Mouse (Mus musculus): ENCODE measurements around the gene Rai1. TPM values are rescaled to one million over a fixed set of nuclear protein-coding genes. Genes with fewer than 3 reads are reported as not detected.

Gene Rai1
- polyA plus RNA-seq, 1 experiment from 2014 or later, result 16.1 TPM

GRCm38 (mm10) chr11:60102664-60103063 is 2.1 kb upstream of the Rai1 start:
- Histone ChIP-seq H3K4me1 (ENCODE audit: control insufficient read depth, insufficient read depth, low read length) (peaks cover 18% of the 10 kb centered on the region), H3K27me3 (ENCODE audit: control insufficient read depth, insufficient read depth, low read length) (no peaks in the 10 kb centered on the region), H3K9me3 (replicated peaks; ENCODE audit: control insufficient read depth, low read length) (no peaks in the 10 kb centered on the region), H3K27ac (ENCODE audit: low read length) (peak overlapping the region; percentile 15; the same call in 1 of the 2 replicates), H3K9ac (ENCODE audit: low read length) (no peak overlapping the region), H3K36me3 (ENCODE audit: control insufficient read depth, insufficient read depth, low read length) (no peaks in the 10 kb centered on the region), H3K4me3 (replicated peaks; ENCODE audit: low read length) (no peak overlapping the region), H3K4me2 (ENCODE audit: low read depth, low read length) (no peak overlapping the region)
- ATAC-seq (ENCODE audit: insufficient read depth, low FRiP score), result no peak
- WGBS, result 41% methylated on average over 6 of the region's 6 CpGs

GRCm38 (mm10) chr11:60103567-60103966 is 1.2 kb upstream of the Rai1 start:
- Histone ChIP-seq H3K4me1 (ENCODE audit: control insufficient read depth, insufficient read depth, low read length) (peaks cover 27% of the 10 kb centered on the region), H3K9me3 (replicated peaks; ENCODE audit: control insufficient read depth, low read length) (no peaks in the 10 kb centered on the region), H3K36me3 (ENCODE audit: control insufficient read depth, insufficient read depth, low read length) (no peaks in the 10 kb centered on the region), H3K4me2 (ENCODE audit: low read depth, low read length) (no peak overlapping the region), H3K9ac (ENCODE audit: low read length) (no peak overlapping the region), H3K27me3 (ENCODE audit: control insufficient read depth, insufficient read depth, low read length) (no peaks in the 10 kb centered on the region), H3K4me3 (replicated peaks; ENCODE audit: low read length) (no peak overlapping the region), H3K27ac (ENCODE audit: low read length) (no peak overlapping the region)
- 83% methylated on average over 7 of the region's 7 CpGs for WGBS
- no peak for ATAC-seq (ENCODE audit: insufficient read depth, low FRiP score)

GRCm38 (mm10) chr11:60105593-60106542 is 1.1 kb downstream of the Rai1 start:
- Histone ChIP-seq H3K9ac (ENCODE audit: low read length) (peak overlapping the region; percentile 100), H3K27me3 (ENCODE audit: control insufficient read depth, insufficient read depth, low read length) (no peaks in the 10 kb centered on the region), H3K4me2 (ENCODE audit: low read depth, low read length) (peak overlapping the region; percentile 89), H3K4me1 (ENCODE audit: control insufficient read depth, insufficient read depth, low read length) (peaks cover 47% of the 10 kb centered on the region), H3K36me3 (ENCODE audit: control insufficient read depth, insufficient read depth, low read length) (no peaks in the 10 kb centered on the region), H3K4me3 (replicated peaks; ENCODE audit: low read length) (peak overlapping the region; percentile 71), H3K27ac (ENCODE audit: low read length) (peak overlapping the region; percentile 98), H3K9me3 (replicated peaks; ENCODE audit: control insufficient read depth, low read length) (no peaks in the 10 kb centered on the region)
- peak; percentile 53 for ATAC-seq (ENCODE audit: insufficient read depth, low FRiP score)
- under 1% methylated on average over 88 of the region's 88 CpGs for WGBS

- H3K27ac ChIP-seq (ENCODE audit: low read length), result peak overlapping the region; percentile 98
- no peaks in the 10 kb centered on the region for H3K9me3 ChIP-seq (replicated peaks; ENCODE audit: control insufficient read depth, low read length)
- peak overlapping the region; percentile 71 for H3K4me3 ChIP-seq (replicated peaks; ENCODE audit: low read length)
- H3K4me1 ChIP-seq (ENCODE audit: control insufficient read depth, insufficient read depth, low read length), result peaks cover 54% of the 10 kb centered on the region
- peak overlapping the region; percentile 89 for H3K4me2 ChIP-seq (ENCODE audit: low read depth, low read length)
- no peaks in the 10 kb centered on the region for H3K27me3 ChIP-seq (ENCODE audit: control insufficient read depth, insufficient read depth, low read length)
- H3K9ac ChIP-seq (ENCODE audit: low read length), result peak overlapping the region; percentile 100
- H3K36me3 ChIP-seq (ENCODE audit: control insufficient read depth, insufficient read depth, low read length), result no peaks in the 10 kb centered on the region
- 4% methylated on average over 14 of the region's 14 CpGs for WGBS
- peak; percentile 30 for ATAC-seq (ENCODE audit: insufficient read depth, low FRiP score)
Observed at GRCm38 (mm10) chr11:60106543-60107110, 1.8 kb downstream of the Rai1 start.

- H3K4me3 ChIP-seq (replicated peaks; ENCODE audit: low read length), result no peak overlapping the region
Observed at GRCm38 (mm10) chr11:60107449-60107848, 2.6 kb downstream of the Rai1 start.

GRCm38 (mm10) chr11:60108631-60109172 is 3.9 kb downstream of the Rai1 start:
- Histone ChIP-seq H3K36me3 (ENCODE audit: control insufficient read depth, insufficient read depth, low read length) (no peaks in the 10 kb centered on the region), H3K4me2 (ENCODE audit: low read depth, low read length) (peak overlapping the region; percentile 36), H3K4me3 (replicated peaks; ENCODE audit: low read length) (no peak overlapping the region), H3K27me3 (ENCODE audit: control insufficient read depth, insufficient read depth, low read length) (no peaks in the 10 kb centered on the region), H3K9ac (ENCODE audit: low read length) (peak overlapping the region; percentile 45), H3K4me1 (ENCODE audit: control insufficient read depth, insufficient read depth, low read length) (peaks cover 68% of the 10 kb centered on the region), H3K27ac (ENCODE audit: low read length) (peak overlapping the region; percentile 98), H3K9me3 (replicated peaks; ENCODE audit: control insufficient read depth, low read length) (no peaks in the 10 kb centered on the region)
- 32% methylated on average over 5 of the region's 5 CpGs for WGBS
- 0 out of 2 replicates have a peak, but pooled peaks have one; percentile 14 for ATAC-seq (ENCODE audit: insufficient read depth, low FRiP score)

More at GRCm38 (mm10) chr11:60107449-60107848, 2.6 kb downstream of the Rai1 start:
- peak overlapping the region; percentile 98 for H3K27ac ChIP-seq (ENCODE audit: low read length)
- WGBS, result 65% methylated on average over 3 of the region's 3 CpGs
- peak overlapping the region; percentile 89 for H3K4me2 ChIP-seq (ENCODE audit: low read depth, low read length)
- H3K4me1 ChIP-seq (ENCODE audit: control insufficient read depth, insufficient read depth, low read length), result peaks cover 60% of the 10 kb centered on the region
- H3K27me3 ChIP-seq (ENCODE audit: control insufficient read depth, insufficient read depth, low read length), result no peaks in the 10 kb centered on the region
- H3K9ac ChIP-seq (ENCODE audit: low read length), result peak overlapping the region; percentile 100; the same call in 1 of the 2 replicates
- no peaks in the 10 kb centered on the region for H3K36me3 ChIP-seq (ENCODE audit: control insufficient read depth, insufficient read depth, low read length)
- no peaks in the 10 kb centered on the region for H3K9me3 ChIP-seq (replicated peaks; ENCODE audit: control insufficient read depth, low read length)
- ATAC-seq (ENCODE audit: insufficient read depth, low FRiP score), result no peak

GRCm38 (mm10) chr11:60110386-60110785 is 5.6 kb downstream of the Rai1 start:
- no peaks in the 10 kb centered on the region for H3K9me3 ChIP-seq (replicated peaks; ENCODE audit: control insufficient read depth, low read length)
- H3K27ac ChIP-seq (ENCODE audit: low read length), result peak overlapping the region; percentile 98
- 43% methylated on average over 5 of the region's 5 CpGs for WGBS
- H3K4me1 ChIP-seq (ENCODE audit: control insufficient read depth, insufficient read depth, low read length), result peaks cover 80% of the 10 kb centered on the region
- H3K36me3 ChIP-seq (ENCODE audit: control insufficient read depth, insufficient read depth, low read length), result no peaks in the 10 kb centered on the region
- H3K4me2 ChIP-seq (ENCODE audit: low read depth, low read length), result peak overlapping the region; percentile 13; the same call in 1 of the 2 replicates
- ATAC-seq (ENCODE audit: insufficient read depth, low FRiP score), result no peak
- H3K9ac ChIP-seq (ENCODE audit: low read length), result no peak overlapping the region
- H3K27me3 ChIP-seq (ENCODE audit: control insufficient read depth, insufficient read depth, low read length), result no peaks in the 10 kb centered on the region
- no peak overlapping the region for H3K4me3 ChIP-seq (replicated peaks; ENCODE audit: low read length)

GRCm38 (mm10) chr11:60111576-60111975 is 6.8 kb downstream of the Rai1 start:
- H3K4me2 ChIP-seq (ENCODE audit: low read depth, low read length), result no peak overlapping the region
- H3K36me3 ChIP-seq (ENCODE audit: control insufficient read depth, insufficient read depth, low read length), result no peaks in the 10 kb centered on the region
- no peak overlapping the region for H3K4me3 ChIP-seq (replicated peaks; ENCODE audit: low read length)
- no peaks in the 10 kb centered on the region for H3K27me3 ChIP-seq (ENCODE audit: control insufficient read depth, insufficient read depth, low read length)
- H3K9me3 ChIP-seq (replicated peaks; ENCODE audit: control insufficient read depth, low read length), result no peaks in the 10 kb centered on the region
- ATAC-seq (ENCODE audit: insufficient read depth, low FRiP score), result no peak
- H3K27ac ChIP-seq (ENCODE audit: low read length), result peak overlapping the region; percentile 49
- WGBS, result 86% methylated on average over 2 of the region's 2 CpGs
- peaks cover 89% of the 10 kb centered on the region for H3K4me1 ChIP-seq (ENCODE audit: control insufficient read depth, insufficient read depth, low read length)
- H3K9ac ChIP-seq (ENCODE audit: low read length), result no peak overlapping the region

- Histone ChIP-seq H3K27ac (ENCODE audit: low read length) (peak overlapping the region; percentile 97), H3K4me1 (ENCODE audit: control insufficient read depth, insufficient read depth, low read length) (peaks cover 79% of the 10 kb centered on the region), H3K9me3 (replicated peaks; ENCODE audit: control insufficient read depth, low read length) (no peaks in the 10 kb centered on the region), H3K9ac (ENCODE audit: low read length) (peak overlapping the region; percentile 81), H3K27me3 (ENCODE audit: control insufficient read depth, insufficient read depth, low read length) (no peaks in the 10 kb centered on the region), H3K4me2 (ENCODE audit: low read depth, low read length) (peak overlapping the region; percentile 81), H3K4me3 (replicated peaks; ENCODE audit: low read length) (peak overlapping the region; percentile 57), H3K36me3 (ENCODE audit: control insufficient read depth, insufficient read depth, low read length) (no peaks in the 10 kb centered on the region)
- WGBS, result 3% methylated on average over 4 of the region's 4 CpGs
- ATAC-seq (ENCODE audit: insufficient read depth, low FRiP score), result peak; percentile 35; the same call in 1 of the 2 replicates
Observed at GRCm38 (mm10) chr11:60113624-60114023, 8.8 kb downstream of the Rai1 start.
